24 mouse cellular contexts compared by ENCODE assay signal in the genomic region with DNA sequence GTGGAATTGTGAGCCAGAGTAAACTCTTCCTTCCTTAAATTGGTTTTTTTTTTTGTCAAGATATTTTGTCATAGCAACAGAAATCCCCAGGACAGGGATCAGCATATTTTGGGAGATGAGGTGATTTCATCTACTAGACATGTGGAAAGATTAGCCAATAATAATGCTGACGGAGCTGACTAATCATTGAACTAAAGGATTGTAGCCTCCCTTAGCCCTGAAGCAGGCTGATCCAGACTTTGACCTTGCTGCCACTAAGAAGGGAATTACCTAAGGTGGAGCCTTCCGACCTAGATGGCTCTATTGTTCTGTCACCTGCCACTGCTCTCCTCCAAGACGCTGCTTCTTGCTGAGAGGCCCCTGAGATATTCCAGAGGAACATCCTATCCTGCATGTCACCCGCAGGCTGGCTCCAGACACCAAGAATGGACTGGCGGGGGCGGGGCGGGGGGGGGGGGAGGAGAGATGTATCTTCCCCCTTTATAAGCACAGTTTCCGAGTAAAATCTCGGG.
DNase-seq lines count a peak whose midpoint lies in the region; ATAC-seq and TF ChIP-seq lines count a peak whose summit lies in the region.
"Had no signal": no experiment of that assay in that cellular context is flagged by ENCODE, and none has a peak within 500 bp of the region (broad histone marks: within the 10 kb centered on the region; RNA-seq: fewer than 3 reads in every experiment).

No protein-coding gene starts in this region.

- peak overlapping the region; percentile 19; the same call in 1 of the 2 replicates for H3K27ac ChIP-seq in ES-Bruce4 (ENCODE audit: insufficient read depth, low read length)
- H3K27ac ChIP-seq in intestine, embryonic 16.5 days (ENCODE audit: low read length): peak overlapping the region; percentile 31
- no peak overlapping the region for H3K27ac ChIP-seq in cerebellum, adult 2 months (ENCODE audit: insufficient read depth, low read length)
- H3K27ac ChIP-seq: embryonic facial prominence, embryonic 15.5 days; forebrain, embryonic 10.5 days; hindbrain, embryonic 10.5 days; hindbrain, embryonic 15.5 days had no signal

- WGBS in intestine, embryonic 16.5 days: 47% methylated on average over 7 of the region's 9 CpGs
- 67% methylated on average over 9 of the region's 9 CpGs for WGBS in cerebellum, adult 2 months

- no peak for TF ChIP-seq EP300 in ES-Bruce4 (IDR thresholded peaks at IDR 0.05; ENCODE audit: insufficient read depth, low read depth, low read length)

- DNase-seq in kidney, adult 8-10 months: peak; percentile 27 to 59
- DNase-seq in kidney, postnatal 25 days: no peak
- peak; percentile 65 for DNase-seq in ZHBTc4 (ENCODE audit: low read depth, low spot score)
- no peak for DNase-seq in spleen, postnatal 4 days (ENCODE audit: low spot score in 2 of 2)
- DNase-seq in cerebellum, adult 2 months: no peak
- DNase-seq: adrenal gland, postnatal 14 days; cerebellum, adult 18-20 months; cerebellum, postnatal 14 days; embryo, embryonic 11 days; gastrocnemius, adult 2 months; gastrocnemius, postnatal 25 days had no signal

- peak; percentile 71 for ATAC-seq in intestine, embryonic 16.5 days
- ATAC-seq in CD4-positive, CD25-positive, alpha-beta regulatory T cell, adult 4 months: no peak
- ATAC-seq: activated CD4-positive, CD25-positive, alpha-beta regulatory T cell, adult 4 months; forebrain, embryonic 14.5 days had no signal

- no peak for TF ChIP-seq POLR2A in ES-Bruce4 (IDR thresholded peaks at IDR 0.05; ENCODE audit: insufficient read depth, low read length)
- no peak for TF ChIP-seq POLR2A in cerebellum, adult 2 months (IDR thresholded peaks at IDR 0.05; ENCODE audit: borderline replicate concordance, insufficient read depth, low read length)

- H3K9ac ChIP-seq in ES-Bruce4 (ENCODE audit: low read depth, poor library complexity, severe bottlenecking): no peak overlapping the region
- H3K9ac ChIP-seq in intestine, embryonic 16.5 days (ENCODE audit: low read depth, low read length): no peak overlapping the region
- H3K9ac ChIP-seq: embryonic facial prominence, embryonic 15.5 days; heart, embryonic 12.5 days; hindbrain, embryonic 15.5 days had no signal

- H3K4me1 ChIP-seq in ES-Bruce4 (ENCODE audit: control insufficient read depth, insufficient read depth, low read length): no peaks in the 10 kb centered on the region
- H3K4me1 ChIP-seq in intestine, embryonic 16.5 days (ENCODE audit: control insufficient read depth, insufficient read depth, low read length): peaks cover 8% of the 10 kb centered on the region
- H3K4me1 ChIP-seq in cerebellum, adult 2 months (ENCODE audit: control insufficient read depth, insufficient read depth, low read length): no peaks in the 10 kb centered on the region

- H3K36me3 ChIP-seq in ES-Bruce4 (ENCODE audit: control insufficient read depth, insufficient read depth, low read length, poor library complexity, severe bottlenecking): no peaks in the 10 kb centered on the region
- H3K36me3 ChIP-seq in intestine, embryonic 16.5 days (ENCODE audit: control insufficient read depth, insufficient read depth, low read length): no peaks in the 10 kb centered on the region
- H3K36me3 ChIP-seq: embryonic facial prominence, embryonic 15.5 days; forebrain, embryonic 10.5 days; G1E; heart, embryonic 12.5 days; hindbrain, embryonic 10.5 days; hindbrain, embryonic 15.5 days had no signal

- H3K4me2 ChIP-seq in intestine, embryonic 16.5 days (ENCODE audit: low read depth, low read length): no peak overlapping the region
- H3K4me2 ChIP-seq: embryonic facial prominence, embryonic 15.5 days; heart, embryonic 12.5 days; hindbrain, embryonic 15.5 days had no signal

- H3K4me3 ChIP-seq in ES-Bruce4 (ENCODE audit: low read depth, low read length): no peak overlapping the region
- no peak overlapping the region for H3K4me3 ChIP-seq in intestine, embryonic 16.5 days (ENCODE audit: low read length)
- H3K4me3 ChIP-seq in cerebellum, adult 2 months (replicated peaks; ENCODE audit: insufficient read depth, low read depth, low read length): no peak overlapping the region
- H3K4me3 ChIP-seq: embryonic facial prominence, embryonic 15.5 days; erythroblast, embryonic 14.5 days; forebrain, embryonic 10.5 days; gastrocnemius, adult 2 months; heart, embryonic 12.5 days; hindbrain, embryonic 10.5 days; hindbrain, embryonic 15.5 days had no signal

- no peak for TF ChIP-seq CTCF in ES-Bruce4 (IDR thresholded peaks at IDR 0.05; ENCODE audit: low read depth, low read length)
- TF ChIP-seq CTCF in cerebellum, adult 2 months (IDR thresholded peaks at IDR 0.05; ENCODE audit: borderline replicate concordance, insufficient read depth, low read depth, low read length): no peak

- no peaks in the 10 kb centered on the region for H3K9me3 ChIP-seq in ES-Bruce4 (replicated peaks; ENCODE audit: control insufficient read depth, insufficient read depth, low read length, poor library complexity, severe bottlenecking)
- no peaks in the 10 kb centered on the region for H3K9me3 ChIP-seq in intestine, embryonic 16.5 days (ENCODE audit: control insufficient read depth, low read length)
- H3K9me3 ChIP-seq: embryonic facial prominence, embryonic 15.5 days; forebrain, embryonic 10.5 days; G1E; heart, embryonic 12.5 days; hindbrain, embryonic 10.5 days; hindbrain, embryonic 15.5 days had no signal

- H3K27me3 ChIP-seq in ES-Bruce4 (ENCODE audit: control insufficient read depth, insufficient read depth, low read length, poor library complexity, severe bottlenecking): no peaks in the 10 kb centered on the region; the same call in 1 of the 2 replicates
- no peaks in the 10 kb centered on the region for H3K27me3 ChIP-seq in intestine, embryonic 16.5 days (replicated peaks; ENCODE audit: control insufficient read depth, insufficient read depth, low read length)
- H3K27me3 ChIP-seq in cerebellum, adult 2 months (ENCODE audit: control insufficient read depth, insufficient read depth, low read length): no peaks in the 10 kb centered on the region
- H3K27me3 ChIP-seq: CH12.LX; embryonic facial prominence, embryonic 15.5 days; heart, embryonic 12.5 days; hindbrain, embryonic 15.5 days had no signal

Comparison
In these comparisons a context has a peak if more than half of its experiments do, and no peak if none do; other contexts are left out.
1. DNase-seq: peak in kidney, adult 8-10 months (2 of 2) and ZHBTc4 (single experiment); none in kidney, postnatal 25 days (0 of 2), spleen, postnatal 4 days (0 of 2) and cerebellum, adult 2 months (0 of 2).